Mouse (Mus musculus) c-Kit-negative CD71-positive TER-119-positive erythroid progenitor cells, embryonic 14.5 days (primary cell): Measurements from ENCODE around the gene Ppara.

ENCODE experiments used
- DNase-seq: peaks from one replicate; pipeline ENCODE4 v3.0.0-alpha.2; 2013; ENCODE audit warnings: low read depth, low spot score

Ppara gene

DNA sequence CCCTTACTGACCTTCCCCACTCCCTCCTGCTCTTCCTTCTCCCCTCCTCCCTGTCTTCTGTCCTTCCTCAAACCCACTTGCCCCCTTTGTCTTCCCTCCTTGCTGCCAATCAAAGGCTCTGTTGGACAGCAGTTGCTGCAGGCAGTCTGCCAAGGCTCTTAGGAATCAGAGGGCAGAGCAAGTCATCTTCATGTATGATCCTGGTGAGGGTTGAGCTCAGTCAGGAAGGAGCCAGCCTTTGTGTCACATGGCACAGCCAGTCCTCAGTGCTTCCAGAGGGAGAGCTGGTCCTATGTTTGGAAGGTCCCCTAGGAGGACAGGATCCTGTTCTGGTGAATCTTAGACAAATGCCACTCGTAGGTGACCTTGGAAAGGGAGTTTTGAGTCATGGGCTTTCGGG lies 68.1 kb downstream of the Ppara start:
- DNase-seq: no peak

DNA sequence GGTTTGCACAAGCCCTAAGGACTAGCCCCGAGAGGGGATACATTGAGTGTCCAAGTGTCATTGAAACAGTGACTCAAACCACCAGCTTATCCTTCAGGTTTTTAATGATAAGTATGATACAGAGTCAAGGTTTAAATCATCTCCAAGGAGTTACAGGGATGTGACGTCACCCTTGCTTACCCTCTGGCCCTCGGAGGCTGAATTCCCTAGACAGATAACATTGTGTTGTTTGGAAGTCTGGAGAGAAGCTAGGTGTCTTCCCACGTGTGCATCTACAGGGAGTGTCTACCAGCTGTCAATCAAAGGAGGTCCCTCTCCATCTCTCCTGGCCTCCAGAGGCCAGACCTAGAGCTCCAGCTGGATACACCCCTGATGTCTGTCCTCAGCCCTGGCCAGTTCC lies 72.1 kb downstream of the Ppara start:
- no peak for DNase-seq

DNA sequence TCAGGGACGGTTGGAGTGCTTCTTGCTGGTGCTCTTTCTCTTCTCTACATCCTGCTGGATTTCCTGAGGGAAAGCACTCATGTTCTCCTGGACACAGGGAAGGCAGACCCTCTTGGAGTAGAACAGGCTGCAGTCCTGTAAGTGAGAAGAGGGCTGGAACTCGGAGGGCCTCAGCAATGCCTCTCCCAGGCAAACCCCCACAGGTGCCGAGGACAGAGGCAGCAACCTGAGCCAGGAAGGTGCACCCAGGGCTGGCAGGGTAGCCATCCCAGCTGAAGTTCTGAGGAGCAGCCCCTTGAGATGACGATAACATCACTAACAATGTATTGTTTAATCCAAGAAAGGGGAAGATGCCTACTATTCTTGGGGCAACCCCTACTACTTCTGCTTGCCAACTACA lies 72.6 kb downstream of the Ppara start:
- no peak for DNase-seq

DNA sequence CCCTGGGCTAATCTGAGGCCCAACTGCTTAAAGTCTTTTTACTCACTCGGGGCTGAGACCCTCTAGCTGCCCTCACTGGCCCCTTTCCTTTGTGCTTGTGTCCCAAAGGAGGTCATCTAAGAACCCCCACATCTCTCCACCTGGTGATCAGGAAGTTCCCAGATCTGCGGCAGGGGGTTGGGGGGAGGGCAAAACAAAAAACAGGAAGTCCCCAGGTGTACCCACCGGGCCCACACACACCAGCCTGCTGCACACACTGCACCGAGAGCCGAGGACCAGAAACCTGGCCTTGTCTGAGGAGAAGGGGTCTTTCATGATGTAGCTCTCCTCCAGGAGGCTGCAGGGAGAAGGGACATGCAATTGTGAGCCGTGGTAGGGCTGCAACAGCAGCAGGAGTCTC lies 73.2 kb downstream of the Ppara start:
- DNase-seq: no peak

DNA sequence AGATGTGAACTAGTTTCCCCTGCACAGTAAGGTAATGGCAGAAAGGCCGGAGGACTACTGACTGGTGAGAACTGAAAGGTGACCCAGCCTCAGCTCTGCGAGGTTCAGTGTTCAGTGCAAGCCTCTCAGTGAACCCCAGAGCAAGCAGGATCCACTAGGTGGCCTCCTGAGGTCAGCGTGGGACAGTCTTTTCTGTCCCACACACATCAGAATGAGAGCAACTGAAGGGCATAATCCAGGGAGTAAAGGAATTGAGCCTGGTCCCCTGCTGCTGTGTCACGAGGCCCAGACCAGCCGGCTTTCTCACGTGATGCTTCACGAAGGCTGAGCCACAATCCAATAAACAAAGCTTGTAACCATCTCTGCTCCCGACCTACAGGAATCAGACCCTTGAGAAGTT lies 73.7 kb downstream of the Ppara start:
- DNase-seq: no peak

DNA sequence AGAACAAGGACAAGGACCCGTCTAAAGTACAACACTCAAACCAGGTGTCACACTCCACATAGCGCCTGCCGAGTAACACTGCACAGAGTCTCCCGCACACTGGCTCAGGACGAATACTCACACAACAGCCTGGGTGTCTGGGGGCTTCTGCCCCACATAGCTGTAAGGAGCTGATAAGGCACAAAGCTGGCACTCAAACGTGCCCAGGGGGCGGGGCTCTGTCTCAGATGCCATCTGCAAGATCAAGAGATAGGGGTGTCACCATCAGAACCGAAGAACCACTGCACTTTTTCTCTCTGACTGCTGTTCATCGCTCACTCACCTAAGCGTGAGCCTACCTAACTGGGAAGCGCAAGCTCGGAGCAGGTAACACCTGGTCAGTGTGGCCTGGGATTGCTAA lies 74.3 kb downstream of the Ppara start:
- DNase-seq: no peak

DNA sequence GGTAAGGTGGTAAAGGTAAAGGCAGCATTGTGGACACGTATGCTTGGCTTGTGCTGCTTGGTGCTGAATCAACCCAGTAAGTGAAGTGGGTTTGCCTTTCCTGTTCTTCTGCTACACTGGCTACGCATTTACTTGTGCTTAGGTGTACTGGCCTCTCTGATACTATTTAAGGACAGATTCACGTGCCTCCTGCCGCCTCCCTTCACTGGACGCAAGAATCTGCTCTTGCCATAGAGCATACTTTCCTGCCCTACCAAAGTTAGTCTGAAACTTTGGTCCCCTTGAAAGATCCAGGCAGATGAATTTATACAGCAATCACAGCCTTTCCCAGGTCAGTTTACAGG lies 75.7 kb downstream of the Ppara start:
- DNase-seq: no peak

GRCm38 (mm10) chr15:85810806-85811521 lies 76.2 kb downstream of the Ppara start:
- no peak for DNase-seq

GRCm38 (mm10) chr15:85811535-85812277 lies 76.9 kb downstream of the Ppara start, which contains the start of gene Cdpf1:
TSS of gene Cdpf1 (minus strand) at chr15:85811697.
- peak; percentile 93 for DNase-seq

- no peak for DNase-seq
Measured at GRCm38 (mm10) chr15:85813428-85813827, 78.6 kb downstream of the Ppara start.

DNA sequence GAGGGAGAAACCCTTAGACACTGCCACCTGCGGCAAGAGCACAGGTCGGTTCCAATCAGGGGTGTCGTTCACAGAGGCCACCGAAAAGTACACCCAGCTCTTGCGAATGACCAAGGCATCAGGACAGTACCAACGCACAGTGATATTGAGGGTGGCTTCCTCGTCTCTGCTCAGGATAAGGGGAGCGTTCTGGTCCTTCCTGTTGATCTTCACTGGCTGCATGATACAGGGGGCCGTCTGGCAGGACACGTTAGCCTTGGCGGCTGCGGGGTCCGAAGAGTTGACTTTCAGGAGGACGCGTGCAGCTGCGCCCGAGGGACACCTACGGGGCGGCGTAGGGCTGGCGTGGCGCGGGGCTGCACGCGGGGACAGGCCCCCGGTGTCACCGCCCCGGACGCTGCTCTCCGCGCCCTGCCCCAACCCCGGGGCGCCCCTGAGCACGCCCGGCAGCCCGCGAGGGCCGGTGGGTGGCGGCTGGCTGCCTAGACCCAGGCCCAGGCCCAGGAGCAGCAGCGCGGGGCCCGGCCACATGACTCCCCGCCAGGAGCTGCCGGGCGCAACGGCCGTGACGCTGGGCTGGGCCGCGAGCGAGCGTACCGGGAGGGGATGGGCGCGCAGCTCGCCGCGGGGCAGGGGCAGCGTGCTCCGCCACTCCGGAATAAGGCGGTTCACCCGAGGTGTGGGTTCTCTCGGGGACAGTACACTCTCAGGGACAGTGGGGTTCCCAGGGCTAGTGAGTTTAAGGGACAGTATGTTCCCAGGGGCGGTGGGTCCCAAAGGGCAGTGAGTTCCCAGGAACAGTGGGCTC lies 86.6 kb downstream of the Ppara start, which contains the start of gene Pkdrej:
Pkdrej (minus strand) TSS at position 532 of the 808 bp plus-strand sequence.
- DNase-seq: no peak

GRCm38 (mm10) chr15:85822011-85822359 lies 87.2 kb downstream of the Ppara start:
- no peak for DNase-seq

GRCm38 (mm10) chr15:85826676-85827075 lies 91.9 kb downstream of the Ppara start:
- no peak for DNase-seq

DNA sequence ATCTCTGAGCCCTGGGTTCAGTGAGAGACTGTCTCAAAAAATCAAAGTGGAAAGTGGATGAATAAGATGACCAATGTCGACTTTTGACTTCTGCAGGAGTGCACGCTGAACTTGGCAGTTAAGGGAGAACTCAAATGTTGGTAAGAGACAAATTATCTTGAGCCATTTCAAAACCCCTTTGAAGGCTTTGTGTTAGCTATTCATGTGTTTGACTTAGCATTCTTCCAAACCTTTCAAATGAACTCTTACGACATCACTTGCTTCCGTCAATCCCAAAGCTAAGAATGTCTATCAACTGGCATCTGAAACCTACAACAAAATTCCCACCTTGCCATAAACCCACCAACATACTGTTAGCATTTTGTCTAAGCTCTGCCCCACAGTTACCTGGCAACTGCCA lies 93.3 kb downstream of the Ppara start:
- no peak for DNase-seq

GRCm38 (mm10) chr15:85829470-85829869 lies 94.7 kb downstream of the Ppara start:
- DNase-seq: no peak

DNA sequence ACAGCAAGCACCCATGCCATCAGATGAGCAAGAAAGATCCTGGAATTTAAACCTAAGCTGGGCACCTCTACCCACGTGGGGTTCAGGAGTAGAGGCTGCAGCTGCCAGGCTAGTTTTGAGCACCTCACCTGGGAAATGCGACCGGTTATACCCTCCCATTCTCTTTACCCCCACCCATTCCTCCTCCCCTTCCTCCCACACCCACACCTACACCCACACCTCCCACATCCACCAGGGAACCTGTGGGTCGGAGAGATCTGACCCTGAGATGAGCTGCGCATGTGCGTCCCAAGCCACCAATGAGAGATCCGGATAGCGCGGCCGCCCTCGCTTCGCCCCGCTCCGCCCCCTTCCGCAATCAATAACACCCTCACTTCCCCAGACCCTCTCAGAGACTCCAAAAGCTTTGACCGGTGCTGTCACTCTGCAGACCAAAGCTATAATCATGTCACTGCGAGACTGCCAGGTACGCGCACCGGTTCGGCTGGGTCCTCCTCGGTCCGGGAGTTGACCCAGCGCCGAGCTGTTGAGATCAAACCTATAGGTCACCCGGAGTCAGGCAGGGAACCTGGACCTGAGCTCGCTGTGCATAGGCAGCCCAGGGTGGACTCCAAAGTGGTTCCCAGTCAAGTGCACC lies 97.3 kb downstream of the Ppara start, which contains the start of gene Ttc38:
Ttc38 (plus strand) TSS at position 353 of the 637 bp plus-strand sequence.
- DNase-seq: peak; percentile 46

DNA sequence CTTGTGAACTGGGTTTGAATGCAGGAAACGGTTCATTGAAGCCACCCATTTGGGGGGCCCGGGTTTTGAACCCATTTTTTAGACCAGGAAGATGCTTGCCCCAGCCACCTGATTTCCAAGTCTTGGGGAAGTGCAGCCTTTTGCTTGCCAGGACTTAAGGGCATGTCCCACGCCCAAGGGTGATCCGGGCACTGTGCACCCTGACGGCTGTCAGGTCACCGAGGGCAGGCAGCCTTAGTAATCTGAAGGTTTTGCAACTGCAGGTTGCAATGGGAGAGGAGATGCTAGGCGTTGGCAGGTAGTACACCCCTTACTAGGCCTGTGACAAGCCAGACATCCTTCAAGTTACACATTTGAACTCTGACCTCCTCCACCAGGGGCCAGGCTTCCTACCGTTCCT lies 97.8 kb downstream of the Ppara start:
- DNase-seq: no peak

GRCm38 (mm10) chr15:85835335-85835734 lies 100.6 kb downstream of the Ppara start:
- no peak for DNase-seq

- DNase-seq: no peak
Measured at GRCm38 (mm10) chr15:85836887-85837286, 102.1 kb downstream of the Ppara start.

DNA sequence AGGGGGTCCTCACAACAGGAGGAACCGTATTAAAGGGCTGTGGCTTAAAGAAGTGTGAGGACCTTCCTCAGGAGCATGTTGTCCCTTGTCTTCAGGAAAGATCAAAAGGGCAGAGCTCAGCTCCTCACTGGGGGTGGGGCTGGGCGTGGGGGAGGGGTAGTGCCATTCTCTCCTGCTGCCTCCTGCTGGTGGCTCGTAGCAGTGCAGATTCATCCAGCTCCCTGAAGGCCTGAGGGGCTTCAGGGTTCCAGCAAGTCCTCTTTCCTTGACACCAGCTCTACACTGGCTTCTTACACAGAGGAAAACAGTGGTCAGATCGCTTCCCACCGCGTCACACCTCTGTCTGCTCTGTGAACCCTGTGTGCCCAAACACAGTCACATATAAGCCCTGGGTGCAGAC lies 106.2 kb downstream of the Ppara start:
- DNase-seq: no peak

DNA sequence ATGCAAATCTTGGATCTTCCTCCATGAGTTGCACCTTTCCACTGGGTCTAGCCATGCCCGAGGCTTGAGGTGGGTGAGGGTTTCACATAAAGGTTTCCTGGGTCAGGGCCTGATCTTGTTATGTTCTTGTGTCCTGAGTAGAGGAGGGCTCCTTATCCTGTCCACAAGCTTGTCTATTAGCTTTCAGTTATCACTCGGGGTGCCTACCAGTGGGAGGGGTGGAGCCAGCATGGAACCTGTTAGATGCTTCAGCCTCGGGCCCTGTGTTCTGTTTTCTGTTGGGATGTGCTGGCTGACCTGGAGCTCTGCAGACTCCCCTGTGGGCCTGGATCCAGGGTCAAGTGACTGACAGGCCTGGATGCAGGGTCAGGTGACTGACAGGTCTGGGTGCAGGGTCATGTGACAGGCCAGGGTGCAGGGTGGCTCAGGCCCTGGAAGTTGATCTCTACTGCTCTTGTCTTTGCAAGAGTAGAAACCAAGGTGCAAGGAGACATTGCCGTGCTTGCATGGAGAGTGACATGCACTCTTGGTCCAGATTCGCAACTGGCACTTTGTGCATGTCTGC lies 107.1 kb downstream of the Ppara start:
- no peak for DNase-seq

GRCm38 (mm10) chr15:85845071-85845470 lies 110.3 kb downstream of the Ppara start:
- no peak for DNase-seq
